Mouse (Mus musculus): ENCODE measurements around the gene Gm17364. TPM values are rescaled to one million over a fixed set of nuclear protein-coding genes. Genes with fewer than 3 reads are reported as not detected.

The Gm17364 gene
- not detected in 2 replicates for polyA plus RNA-seq (2016; fragmentation: Nextera tagmentation; extraction: Ambion mirVana)

- Histone ChIP-seq H3K36me3 (no peaks in the 10 kb centered on the region), H3K4me3 (no peak within 1 kb of the TSS), H3K27me3 (ENCODE audit: insufficient read depth, poor library complexity, severe bottlenecking) (no peaks in the 10 kb centered on the region), H3K4me1 (replicated peaks) (no peaks in the 10 kb centered on the region), H3K9me3 (peaks cover 7% of the 10 kb centered on the region; the same call in 1 of the 2 replicates), H3K27ac (no peak within 1 kb of the TSS)
- WGBS = 94% methylated on average over 10 of the region's 10 CpGs
- DNase-seq (ENCODE audit: low spot score) = no peak
These were observed at the start of gene Gm17364 for GRCm38 (mm10) chr13:41273927-41274650. Gm17364 (minus strand) TSS chr13:41273977.

GRCm38 (mm10) chr13:41321433-41321832 lies 47.7 kb upstream of the Gm17364 start:
- Histone ChIP-seq H3K4me3 (no peak overlapping the region), H3K27me3 (ENCODE audit: insufficient read depth, poor library complexity, severe bottlenecking) (no peaks in the 10 kb centered on the region), H3K27ac (0 out of 2 replicates have a peak overlapping the region, but pooled peaks have one; percentile 43), H3K9me3 (no peaks in the 10 kb centered on the region), H3K4me1 (replicated peaks) (0 out of 2 replicates have a peak, but pooled peaks cover 4% of the 10 kb centered on the region), H3K36me3 (peaks cover 23% of the 10 kb centered on the region)
- 91% methylated on average over 3 of the region's 3 CpGs for WGBS
- DNase-seq (ENCODE audit: low spot score) = no peak

- no peaks in the 10 kb centered on the region for H3K27me3 ChIP-seq (ENCODE audit: insufficient read depth, poor library complexity, severe bottlenecking)
- H3K36me3 ChIP-seq = peaks cover 29% of the 10 kb centered on the region
- no peak overlapping the region for H3K4me3 ChIP-seq
- 0 out of 2 replicates have a peak overlapping the region, but pooled peaks have one; percentile 43 for H3K27ac ChIP-seq
- DNase-seq (ENCODE audit: low spot score) = no peak
- 0 out of 2 replicates have a peak, but pooled peaks cover 4% of the 10 kb centered on the region for H3K4me1 ChIP-seq (replicated peaks)
- WGBS = 81% methylated on average over 5 of the region's 5 CpGs
- no peaks in the 10 kb centered on the region for H3K9me3 ChIP-seq
These were observed 47.0 kb upstream of the Gm17364 start for GRCm38 (mm10) chr13:41320749-41321148.

- no peaks in the 10 kb centered on the region for H3K36me3 ChIP-seq
- H3K4me3 ChIP-seq = no peak overlapping the region
- peaks cover 20% of the 10 kb centered on the region for H3K27me3 ChIP-seq (ENCODE audit: insufficient read depth, poor library complexity, severe bottlenecking)
- H3K9me3 ChIP-seq = no peaks in the 10 kb centered on the region
- DNase-seq (ENCODE audit: low spot score) = peak; percentile 66
- WGBS = 58% methylated on average over 10 of the region's 10 CpGs
- peaks cover 23% of the 10 kb centered on the region for H3K4me1 ChIP-seq (replicated peaks)
- H3K27ac ChIP-seq = no peak overlapping the region
These were observed 28.9 kb upstream of the Gm17364 start for GRCm38 (mm10) chr13:41302716-41303115.

GRCm38 (mm10) chr13:41300037-41300436 lies 26.3 kb upstream of the Gm17364 start:
- Histone ChIP-seq H3K4me1 (replicated peaks) (peaks cover 38% of the 10 kb centered on the region), H3K27ac (no peak overlapping the region), H3K4me3 (no peak overlapping the region), H3K36me3 (no peaks in the 10 kb centered on the region), H3K9me3 (no peaks in the 10 kb centered on the region), H3K27me3 (ENCODE audit: insufficient read depth, poor library complexity, severe bottlenecking) (peaks cover 25% of the 10 kb centered on the region)
- DNase-seq (ENCODE audit: low spot score) = no peak
- 71% methylated on average over 4 of the region's 4 CpGs for WGBS

- Histone ChIP-seq H3K27me3 (ENCODE audit: insufficient read depth, poor library complexity, severe bottlenecking) (peaks cover 25% of the 10 kb centered on the region), H3K36me3 (no peaks in the 10 kb centered on the region), H3K27ac (no peak overlapping the region), H3K4me3 (no peak overlapping the region), H3K4me1 (replicated peaks) (peaks cover 40% of the 10 kb centered on the region), H3K9me3 (no peaks in the 10 kb centered on the region)
- WGBS = 15% methylated on average over 5 of the region's 5 CpGs
- peak; percentile 32 for DNase-seq (ENCODE audit: low spot score)
These were observed 25.2 kb upstream of the Gm17364 start for GRCm38 (mm10) chr13:41298996-41299395.

- H3K36me3 ChIP-seq = no peaks in the 10 kb centered on the region
- H3K4me1 ChIP-seq (replicated peaks) = peaks cover 44% of the 10 kb centered on the region
- DNase-seq (ENCODE audit: low spot score) = no peak
- H3K27me3 ChIP-seq (ENCODE audit: insufficient read depth, poor library complexity, severe bottlenecking) = peaks cover 25% of the 10 kb centered on the region
- no peak overlapping the region for H3K4me3 ChIP-seq
- 42% methylated on average over 2 of the region's 2 CpGs for WGBS
- no peaks in the 10 kb centered on the region for H3K9me3 ChIP-seq
- H3K27ac ChIP-seq = no peak overlapping the region
These were observed 24.8 kb upstream of the Gm17364 start for GRCm38 (mm10) chr13:41298533-41298932.

- peak; percentile 21 for DNase-seq (ENCODE audit: low spot score)
- WGBS = 57% methylated on average over 10 of the region's 10 CpGs
- Histone ChIP-seq H3K36me3 (no peaks in the 10 kb centered on the region), H3K4me3 (no peak overlapping the region), H3K9me3 (no peaks in the 10 kb centered on the region), H3K27me3 (ENCODE audit: insufficient read depth, poor library complexity, severe bottlenecking) (peaks cover 20% of the 10 kb centered on the region), H3K27ac (no peak overlapping the region), H3K4me1 (replicated peaks) (peaks cover 49% of the 10 kb centered on the region)
These were observed 22.6 kb upstream of the Gm17364 start for GRCm38 (mm10) chr13:41296396-41296795.

- Histone ChIP-seq H3K9me3 (no peaks in the 10 kb centered on the region), H3K27ac (no peak overlapping the region), H3K4me3 (no peak overlapping the region), H3K36me3 (no peaks in the 10 kb centered on the region), H3K27me3 (ENCODE audit: insufficient read depth, poor library complexity, severe bottlenecking) (peaks cover 15% of the 10 kb centered on the region), H3K4me1 (replicated peaks) (peaks cover 49% of the 10 kb centered on the region)
- DNase-seq (ENCODE audit: low spot score) = no peak
- WGBS = 71% methylated on average over 6 of the region's 6 CpGs
These were observed 22.1 kb upstream of the Gm17364 start for GRCm38 (mm10) chr13:41295886-41296285.

- H3K36me3 ChIP-seq = no peaks in the 10 kb centered on the region
- no peaks in the 10 kb centered on the region for H3K9me3 ChIP-seq
- no peak overlapping the region for H3K4me3 ChIP-seq
- peak; percentile 14 for DNase-seq (ENCODE audit: low spot score)
- WGBS = 32% methylated on average over 5 of the region's 5 CpGs
- H3K27me3 ChIP-seq (ENCODE audit: insufficient read depth, poor library complexity, severe bottlenecking) = peaks cover 6% of the 10 kb centered on the region; the same call in 1 of the 2 replicates
- H3K4me1 ChIP-seq (replicated peaks) = peaks cover 29% of the 10 kb centered on the region
- peak overlapping the region; percentile 23; the same call in 1 of the 2 replicates for H3K27ac ChIP-seq
These were observed 19.8 kb upstream of the Gm17364 start for GRCm38 (mm10) chr13:41293595-41293994.

GRCm38 (mm10) chr13:41291466-41291974 lies 17.7 kb upstream of the Gm17364 start:
- no peak for DNase-seq (ENCODE audit: low spot score)
- 87% methylated on average over 4 of the region's 4 CpGs for WGBS
- Histone ChIP-seq H3K9me3 (no peaks in the 10 kb centered on the region), H3K36me3 (no peaks in the 10 kb centered on the region), H3K4me1 (replicated peaks) (peaks cover 27% of the 10 kb centered on the region), H3K27me3 (ENCODE audit: insufficient read depth, poor library complexity, severe bottlenecking) (no peaks in the 10 kb centered on the region), H3K27ac (no peak overlapping the region), H3K4me3 (no peak overlapping the region)

GRCm38 (mm10) chr13:41286285-41286684 lies 12.5 kb upstream of the Gm17364 start:
- H3K4me3 ChIP-seq = no peak overlapping the region
- H3K36me3 ChIP-seq = no peaks in the 10 kb centered on the region
- no peak overlapping the region for H3K27ac ChIP-seq
- no peak for DNase-seq (ENCODE audit: low spot score)
- H3K4me1 ChIP-seq (replicated peaks) = peaks cover 7% of the 10 kb centered on the region; the same call in 1 of the 2 replicates
- no peaks in the 10 kb centered on the region for H3K9me3 ChIP-seq
- H3K27me3 ChIP-seq (ENCODE audit: insufficient read depth, poor library complexity, severe bottlenecking) = no peaks in the 10 kb centered on the region
- WGBS = 73% methylated on average over 3 of the region's 3 CpGs

GRCm38 (mm10) chr13:41285448-41285847 lies 11.7 kb upstream of the Gm17364 start:
- WGBS = 79% methylated on average over 4 of the region's 4 CpGs
- no peaks in the 10 kb centered on the region for H3K27me3 ChIP-seq (ENCODE audit: insufficient read depth, poor library complexity, severe bottlenecking)
- DNase-seq (ENCODE audit: low spot score) = no peak

More at GRCm38 (mm10) chr13:41285448-41285847, 11.7 kb upstream of the Gm17364 start:
- Histone ChIP-seq H3K27ac (no peak overlapping the region), H3K4me3 (no peak overlapping the region), H3K36me3 (no peaks in the 10 kb centered on the region), H3K9me3 (no peaks in the 10 kb centered on the region), H3K4me1 (replicated peaks) (peaks cover 7% of the 10 kb centered on the region; the same call in 1 of the 2 replicates)

All from hindbrain, embryonic 10.5 days (tissue).